Mouse (Mus musculus) CH12.LX (cell line): ENCODE measurements at regions not wholly inside any gene's neighbourhood (a gene's known extent, or its start where the extent isn't known, plus 50 kb on each side); places are given as distances from the start of the nearest gene placed in this dataset.

Experiments used
- CTCF ChIP-seq, 2 experiments: IDR thresholded peaks in 1 of 2; conservative IDR thresholded peaks in 1 of 2; 2 replicates each; pipeline ENCODE4 v1.5.1; 2011 to 2012; ENCODE audit warnings: low read depth in 2 of 2, low read length in 2 of 2, improper control_type of control experiment in 1 of 2, inconsistent platforms in 1 of 2, mild to moderate bottlenecking in 1 of 2, moderate library complexity in 1 of 2
- EP300 ChIP-seq: IDR thresholded peaks from 2 replicates; pipeline ENCODE4 v1.6.1; 2011; ENCODE audit warnings: low read length, improper control_type of control experiment
- MAX ChIP-seq: IDR thresholded peaks from 2 replicates; pipeline ENCODE4 v1.6.1; 2011; ENCODE audit warnings: low read length, improper control_type of control experiment
- MEF2A ChIP-seq: IDR thresholded peaks from 2 replicates; pipeline ENCODE4 v1.6.1; 2014; ENCODE audit warnings: low read depth, mild to moderate bottlenecking, inconsistent platforms, low read length, improper control_type of control experiment, borderline replicate concordance
- POLR2AphosphoS2 ChIP-seq: IDR thresholded peaks from 2 replicates; pipeline ENCODE4 v1.6.1; 2011; ENCODE audit warnings: low read depth, low read length, improper control_type of control experiment
- RAD21 ChIP-seq: IDR thresholded peaks from 2 replicates; pipeline ENCODE4 v1.6.1; 2011; ENCODE audit warnings: low read depth, mild to moderate bottlenecking, low read length, improper control_type of control experiment, moderate library complexity
- SMC3 ChIP-seq: IDR thresholded peaks from 2 replicates; pipeline ENCODE4 v1.6.1; 2011; ENCODE audit warnings: low read depth, low read length, improper control_type of control experiment
- TCF12 ChIP-seq: IDR thresholded peaks from 2 replicates; pipeline ENCODE4 v1.6.1; 2014; ENCODE audit warnings: low read depth, mild to moderate bottlenecking, inconsistent platforms, low read length, improper control_type of control experiment
- USF1 ChIP-seq: IDR thresholded peaks from 2 replicates; pipeline ENCODE4 v1.6.1; 2014; ENCODE audit warnings: low read depth, mild to moderate bottlenecking, inconsistent platforms, low read length, improper control_type of control experiment
- ZNF384 ChIP-seq: IDR thresholded peaks from 2 replicates; pipeline ENCODE4 v1.6.1; 2012; ENCODE audit warnings: low read depth, low read length, improper control_type of control experiment, inconsistent platforms

GRCm38 (mm10) chr6:103236896-103237295, 273.5 kb upstream of the Chl1 start:
- TF ChIP-seq MEF2A, result no peak
- TF ChIP-seq EP300, result no peak
- TF ChIP-seq CTCF (conservative IDR thresholded peaks at IDR 0.05 in 1 of 2, IDR thresholded peaks at IDR 0.05 in 1 of 2; ENCODE audit: low read depth in 2 of 2, low read length in 2 of 2), result no peak
- TF ChIP-seq ZNF384, result no peak
- TF ChIP-seq SMC3, result no peak
- no peak for TF ChIP-seq POLR2AphosphoS2
- TF ChIP-seq TCF12, result no peak
- TF ChIP-seq MAX, result no peak
- no peak for TF ChIP-seq RAD21
- TF ChIP-seq USF1, result no peak
